Mouse (Mus musculus): ENCODE results near the gene Epb41l3.

- TF ChIP-seq CTCF (IDR thresholded peaks at IDR 0.05; ENCODE audit: low read depth, low read length) (no peak), POLR2A (IDR thresholded peaks at IDR 0.05; ENCODE audit: borderline replicate concordance, low read depth, low read length) (no peak)
Observed at GRCm38 (mm10) chr17:69060388-69060787, 15.1 kb upstream of the Epb41l3 start.

Measured in bone marrow macrophage, adult 2 months (primary cell).